Mouse (Mus musculus): ENCODE measurements around the gene Ptcd2.
A peak's percentile ranks its signal among the peaks of the same experiment; 100 is the strongest.

DNA sequence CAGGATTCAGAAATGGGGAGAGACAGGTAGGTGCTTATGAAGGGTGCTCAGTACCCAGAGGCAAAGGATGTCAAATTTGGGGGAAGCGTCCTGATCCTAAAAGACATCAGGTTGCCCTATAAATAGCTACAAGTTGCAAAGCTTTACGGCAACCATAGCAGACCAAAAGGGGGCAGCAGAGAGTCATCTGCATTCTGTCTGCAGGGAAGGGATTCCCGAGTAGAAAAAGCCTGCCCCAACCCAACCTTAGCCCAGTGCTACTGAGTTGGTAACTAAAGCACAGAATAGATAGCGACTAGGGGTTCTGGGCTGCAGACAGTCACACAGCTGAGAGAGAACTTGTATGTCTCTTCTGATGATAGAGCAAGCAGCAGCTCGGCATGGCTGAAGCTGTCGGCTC, 31.0 kb upstream of the Ptcd2 start:
- TF ChIP-seq POLR2A (IDR thresholded peaks at IDR 0.05; ENCODE audit: extremely low read depth, insufficient read depth, low read length) (no peak), CTCF (IDR thresholded peaks at IDR 0.05; ENCODE audit: extremely low read depth, insufficient read depth, low read length) (peak; percentile 86)
